Mouse (Mus musculus): ENCODE measurements at regions not wholly inside any gene's neighbourhood (a gene's known extent, or its start where the extent isn't known, plus 50 kb on each side); places are given as distances from the start of the nearest gene placed in this dataset.

- no peak for DNase-seq (ENCODE audit: low spot score)
Observed at GRCm38 (mm10) chr2:146625166-146625751, 113.1 kb upstream of the Ralgapa2 start.

- no peak for DNase-seq (ENCODE audit: low spot score)
Observed at GRCm38 (mm10) chr2:146626531-146626930, 114.4 kb upstream of the Ralgapa2 start.

- no peak for DNase-seq (ENCODE audit: low spot score)
Observed at GRCm38 (mm10) chr2:146630179-146630578, 118.0 kb upstream of the Ralgapa2 start.

- DNase-seq (ENCODE audit: low spot score) = no peak
Observed at GRCm38 (mm10) chr2:146631098-146631497, 119.0 kb upstream of the Ralgapa2 start.

- peak; percentile 92 for DNase-seq (ENCODE audit: low spot score)
Observed at GRCm38 (mm10) chr2:146633329-146634070, 121.4 kb upstream of the Ralgapa2 start.

GRCm38 (mm10) chr2:146637573-146637972 is 125.4 kb upstream of the Ralgapa2 start:
- DNase-seq (ENCODE audit: low spot score) = no peak

- DNase-seq (ENCODE audit: low spot score) = peak; percentile 42
Observed at GRCm38 (mm10) chr2:146646237-146646972, 134.3 kb upstream of the Ralgapa2 start.

- no peak for DNase-seq (ENCODE audit: low spot score)
Observed at GRCm38 (mm10) chr2:146646973-146647282, 134.8 kb upstream of the Ralgapa2 start.

GRCm38 (mm10) chr2:146661346-146661745 is 149.2 kb upstream of the Ralgapa2 start:
- DNase-seq (ENCODE audit: low spot score) = no peak

- DNase-seq (ENCODE audit: low spot score) = no peak
Observed at GRCm38 (mm10) chr2:146672761-146673160, 160.6 kb upstream of the Ralgapa2 start.

- DNase-seq (ENCODE audit: low spot score) = no peak
Observed at GRCm38 (mm10) chr2:146681979-146682378, 169.8 kb upstream of the Ralgapa2 start.

GRCm38 (mm10) chr2:146685854-146686507 is 169.7 kb upstream of the Kiz start:
- no peak for DNase-seq (ENCODE audit: low spot score)

- DNase-seq (ENCODE audit: low spot score) = no peak
Observed at GRCm38 (mm10) chr2:146688544-146688943, 167.1 kb upstream of the Kiz start.

- no peak for DNase-seq (ENCODE audit: low spot score)
Observed at GRCm38 (mm10) chr2:146693484-146693883, 162.2 kb upstream of the Kiz start.

- DNase-seq (ENCODE audit: low spot score) = peak; percentile 21
Observed at GRCm38 (mm10) chr2:146694041-146694440, 161.6 kb upstream of the Kiz start.

- no peak for DNase-seq (ENCODE audit: low spot score)
Observed at GRCm38 (mm10) chr2:146696277-146696676, 159.4 kb upstream of the Kiz start.

- no peak for DNase-seq (ENCODE audit: low spot score)
Observed at GRCm38 (mm10) chr2:146696727-146697126, 158.9 kb upstream of the Kiz start.

- DNase-seq (ENCODE audit: low spot score) = no peak
Observed at GRCm38 (mm10) chr2:146710676-146711075, 145.0 kb upstream of the Kiz start.

- DNase-seq (ENCODE audit: low spot score) = peak; percentile 31
Observed at GRCm38 (mm10) chr2:146721184-146721715, 134.4 kb upstream of the Kiz start.

- DNase-seq (ENCODE audit: low spot score) = peak; percentile 67
Observed at GRCm38 (mm10) chr2:146722351-146723025, 133.2 kb upstream of the Kiz start.

- peak; percentile 40 for DNase-seq (ENCODE audit: low spot score)
Observed at GRCm38 (mm10) chr2:146723172-146723571, 132.5 kb upstream of the Kiz start.

GRCm38 (mm10) chr2:146723671-146724070 is 132.0 kb upstream of the Kiz start:
- peak; percentile 31 for DNase-seq (ENCODE audit: low spot score)
